Comparison of ENCODE assay signal across 8 mouse cellular contexts in genomic region chr5:137596601-137597261, GRCm38 (mm10). TPM values are rescaled to one million over a fixed set of nuclear protein-coding genes. Genes with fewer than 3 reads are reported as not detected.
DNase-seq lines count a peak whose midpoint lies in the region; ATAC-seq and TF ChIP-seq lines count a peak whose summit lies in the region.

No protein-coding gene starts in this region.

- H3K27me3 ChIP-seq in kidney, embryonic 16.5 days (ENCODE audit: insufficient read depth, low read length): no peaks in the 10 kb centered on the region
- H3K27me3 ChIP-seq in embryonic facial prominence, embryonic 11.5 days (ENCODE audit: control insufficient read depth, insufficient read depth, low read length): no peaks in the 10 kb centered on the region
- H3K27me3 ChIP-seq in limb, embryonic 14.5 days (ENCODE audit: control insufficient read depth, insufficient read depth, low read length): no peaks in the 10 kb centered on the region
- H3K27me3 ChIP-seq in neural tube, embryonic 13.5 days: no peaks in the 10 kb centered on the region

- peak overlapping the region; percentile 55 for H3K9ac ChIP-seq in kidney, embryonic 16.5 days (replicated peaks; ENCODE audit: low read length)
- H3K9ac ChIP-seq in embryonic facial prominence, embryonic 11.5 days (replicated peaks; ENCODE audit: low read length): no peak overlapping the region
- H3K9ac ChIP-seq in limb, embryonic 14.5 days (ENCODE audit: low read depth, low read length, severe bottlenecking): no peak overlapping the region
- H3K9ac ChIP-seq in neural tube, embryonic 13.5 days: 0 out of 2 replicates have a peak overlapping the region, but pooled peaks have one; percentile 1

- H3K27ac ChIP-seq in kidney, embryonic 16.5 days (ENCODE audit: low read length): peak overlapping the region; percentile 43; the same call in 1 of the 2 replicates
- no peak overlapping the region for H3K27ac ChIP-seq in embryonic facial prominence, embryonic 11.5 days (replicated peaks; ENCODE audit: low read depth, low read length)
- no peak overlapping the region for H3K27ac ChIP-seq in limb, embryonic 14.5 days (replicated peaks; ENCODE audit: low read depth, low read length)
- H3K27ac ChIP-seq in neural tube, embryonic 13.5 days (replicated peaks): no peak overlapping the region

- no peak for DNase-seq in kidney, adult 11 months
- DNase-seq in embryonic facial prominence, embryonic 11.5 days (ENCODE audit: low spot score): no peak
- DNase-seq in limb, embryonic 14.5 days (ENCODE audit: low spot score): no peak
- DNase-seq in adrenal gland, adult 8-10 months: no peak
- DNase-seq in frontal cortex, postnatal 25 days (ENCODE audit: low spot score in 2 of 2): no peak

- ATAC-seq in kidney, embryonic 16.5 days (ENCODE audit: low FRiP score, low TSS enrichment): no peak
- ATAC-seq in embryonic facial prominence, embryonic 11.5 days (replicated peaks; ENCODE audit: insufficient number of reproducible peaks, low FRiP score, low TSS enrichment, low read depth): no peak
- no peak for ATAC-seq in limb, embryonic 14.5 days (ENCODE audit: low FRiP score, low read depth)
- ATAC-seq in neural tube, embryonic 13.5 days (ENCODE audit: low read depth): no peak
- ATAC-seq in megakaryocyte-erythroid progenitor cell, adult 5-6 weeks (replicated peaks; ENCODE audit: low FRiP score, low TSS enrichment, poor library complexity, severe bottlenecking): no peak; the same call in 1 of the 2 replicates

- WGBS in kidney, embryonic 16.5 days: 34% methylated on average over 24 of the region's 30 CpGs
- 31% methylated on average over 30 of the region's 30 CpGs for WGBS in embryonic facial prominence, embryonic 11.5 days
- 40% methylated on average over 26 of the region's 30 CpGs for WGBS in limb, embryonic 14.5 days
- WGBS in neural tube, embryonic 13.5 days: 42% methylated on average over 30 of the region's 30 CpGs

- H3K4me2 ChIP-seq in kidney, embryonic 16.5 days (replicated peaks; ENCODE audit: low read depth, low read length): peak overlapping the region; percentile 45
- H3K4me2 ChIP-seq in embryonic facial prominence, embryonic 11.5 days (ENCODE audit: low read depth, low read length): peak overlapping the region; percentile 19; the same call in 1 of the 2 replicates
- no peak overlapping the region for H3K4me2 ChIP-seq in limb, embryonic 14.5 days (replicated peaks; ENCODE audit: low read depth, low read length, severe bottlenecking)
- H3K4me2 ChIP-seq in neural tube, embryonic 13.5 days: peak overlapping the region; percentile 39

- peaks cover 15% of the 10 kb centered on the region; the same call in 1 of the 2 replicates for H3K4me1 ChIP-seq in kidney, embryonic 16.5 days (ENCODE audit: insufficient read depth, low read length)
- no peaks in the 10 kb centered on the region for H3K4me1 ChIP-seq in embryonic facial prominence, embryonic 11.5 days (ENCODE audit: control insufficient read depth, insufficient read depth, low read length)
- H3K4me1 ChIP-seq in limb, embryonic 14.5 days (ENCODE audit: control insufficient read depth, insufficient read depth, low read length): peaks cover 11% of the 10 kb centered on the region; the same call in 1 of the 2 replicates
- H3K4me1 ChIP-seq in neural tube, embryonic 13.5 days (replicated peaks): peaks cover 23% of the 10 kb centered on the region

- H3K4me3 ChIP-seq in kidney, embryonic 16.5 days (ENCODE audit: low read length): peak overlapping the region; percentile 28
- no peak overlapping the region for H3K4me3 ChIP-seq in embryonic facial prominence, embryonic 11.5 days (ENCODE audit: low read depth, low read length)
- H3K4me3 ChIP-seq in limb, embryonic 14.5 days (replicated peaks; ENCODE audit: low read length): 0 out of 2 replicates have a peak overlapping the region, but pooled peaks have one; percentile 7
- H3K4me3 ChIP-seq in neural tube, embryonic 13.5 days: peak overlapping the region; percentile 15

- TF ChIP-seq POLR2A in limb, embryonic 14.5 days (IDR thresholded peaks at IDR 0.05; ENCODE audit: borderline replicate concordance, extremely low read depth, insufficient read depth, insufficient read length): no peak

- no peaks in the 10 kb centered on the region for H3K9me3 ChIP-seq in kidney, embryonic 16.5 days (ENCODE audit: low read length)
- no peaks in the 10 kb centered on the region for H3K9me3 ChIP-seq in embryonic facial prominence, embryonic 11.5 days (replicated peaks; ENCODE audit: control insufficient read depth, low read length)
- H3K9me3 ChIP-seq in limb, embryonic 14.5 days (ENCODE audit: control insufficient read depth, low read length): no peaks in the 10 kb centered on the region
- no peaks in the 10 kb centered on the region for H3K9me3 ChIP-seq in neural tube, embryonic 13.5 days

- no peaks in the 10 kb centered on the region for H3K36me3 ChIP-seq in kidney, embryonic 16.5 days (ENCODE audit: insufficient read depth, low read length)
- H3K36me3 ChIP-seq in embryonic facial prominence, embryonic 11.5 days (replicated peaks; ENCODE audit: control insufficient read depth, insufficient read depth, low read depth, low read length): no peaks in the 10 kb centered on the region
- 0 out of 2 replicates have a peak, but pooled peaks cover 9% of the 10 kb centered on the region for H3K36me3 ChIP-seq in limb, embryonic 14.5 days (ENCODE audit: control insufficient read depth, insufficient read depth, low read length)
- peaks cover 17% of the 10 kb centered on the region for H3K36me3 ChIP-seq in neural tube, embryonic 13.5 days

RNA-seq across cellular contexts. Expression of gene Mospd3, which starts 4.1 kb away (rescaled TPM):
- 25.2 and 28.6 TPM in 2 replicates for polyA plus RNA-seq in kidney, embryonic 16.5 days (2015; fragmentation: Nextera tagmentation; extraction: Ambion mirVana)
- polyA plus RNA-seq in embryonic facial prominence, embryonic 11.5 days (2014; fragmentation: Nextera tagmentation; extraction: Ambion mirVana): 17.4 and 19.4 TPM in 2 replicates
- polyA plus RNA-seq in limb, embryonic 14.5 days (2012; rRNA removed): 68.2 and 103 TPM in 2 replicates
- polyA plus RNA-seq in limb, embryonic 14.5 days (2014; fragmentation: Nextera tagmentation; extraction: Ambion mirVana): 49.4 and 52.5 TPM in 2 replicates
- 50.0 and 58.1 TPM in 2 replicates for polyA plus RNA-seq in neural tube, embryonic 13.5 days (2015; fragmentation: Nextera tagmentation; extraction: Ambion mirVana)
- total RNA-seq in adrenal gland, adult 8-10 months (2022): 10 to 100 TPM; 42.2 to 65.0 (median 52.4) TPM
- total RNA-seq in megakaryocyte-erythroid progenitor cell, adult 5-6 weeks (2014; fragmentation: Nextera tagmentation): 258 and 312 TPM in 2 replicates
- 15.8 and 18.8 TPM in 2 replicates for total RNA-seq in megakaryocyte-erythroid progenitor cell, adult 5-6 weeks (2017)

RNA-seq across cellular contexts. Expression of gene Pcolce, which starts 16.9 kb away (rescaled TPM):
- polyA plus RNA-seq in kidney, embryonic 16.5 days (2015; fragmentation: Nextera tagmentation; extraction: Ambion mirVana): 150 and 156 TPM in 2 replicates
- 133 and 142 TPM in 2 replicates for polyA plus RNA-seq in embryonic facial prominence, embryonic 11.5 days (2014; fragmentation: Nextera tagmentation; extraction: Ambion mirVana)
- polyA plus RNA-seq in limb, embryonic 14.5 days (2012; rRNA removed): 267 and 329 TPM in 2 replicates
- 223 and 227 TPM in 2 replicates for polyA plus RNA-seq in limb, embryonic 14.5 days (2014; fragmentation: Nextera tagmentation; extraction: Ambion mirVana)
- polyA plus RNA-seq in neural tube, embryonic 13.5 days (2015; fragmentation: Nextera tagmentation; extraction: Ambion mirVana): 40.6 and 42.7 TPM in 2 replicates
- 1,000 to 10,000 TPM; 1,036 to 1,320 (median 1,219) TPM for total RNA-seq in adrenal gland, adult 8-10 months (2022)
- 3.5 TPM in 1 of 2 replicates, not detected in the other for total RNA-seq in megakaryocyte-erythroid progenitor cell, adult 5-6 weeks (2014; fragmentation: Nextera tagmentation)
- 0.34 TPM in 1 of 2 replicates, not detected in the other for total RNA-seq in megakaryocyte-erythroid progenitor cell, adult 5-6 weeks (2017)

RNA-seq across cellular contexts. Expression of gene Tfr2, which starts 27.1 kb away (rescaled TPM):
- polyA plus RNA-seq in kidney, embryonic 16.5 days (2015; fragmentation: Nextera tagmentation; extraction: Ambion mirVana): 0.23 and 0.57 TPM in 2 replicates
- polyA plus RNA-seq in embryonic facial prominence, embryonic 11.5 days (2014; fragmentation: Nextera tagmentation; extraction: Ambion mirVana): 0.91 and 1.1 TPM in 2 replicates
- polyA plus RNA-seq in limb, embryonic 14.5 days (2012; rRNA removed): 1.6 and 2.1 TPM in 2 replicates
- polyA plus RNA-seq in limb, embryonic 14.5 days (2014; fragmentation: Nextera tagmentation; extraction: Ambion mirVana): 0.79 and 1.3 TPM in 2 replicates
- 3.0 and 3.2 TPM in 2 replicates for polyA plus RNA-seq in neural tube, embryonic 13.5 days (2015; fragmentation: Nextera tagmentation; extraction: Ambion mirVana)
- 1 to 10 TPM in 2 of 4 experiments, under 1 TPM in 2; 0.96 to 1.8 (median 1.1) TPM for total RNA-seq in adrenal gland, adult 8-10 months (2022)
- total RNA-seq in megakaryocyte-erythroid progenitor cell, adult 5-6 weeks (2014; fragmentation: Nextera tagmentation): 166 and 215 TPM in 2 replicates
- total RNA-seq in megakaryocyte-erythroid progenitor cell, adult 5-6 weeks (2017): 94.7 and 144 TPM in 2 replicates

RNA-seq across cellular contexts. Expression of gene Fbxo24, which starts 32.1 kb away (rescaled TPM):
- polyA plus RNA-seq in kidney, embryonic 16.5 days (2015; fragmentation: Nextera tagmentation; extraction: Ambion mirVana): 0.09 and 0.13 TPM in 2 replicates
- polyA plus RNA-seq in embryonic facial prominence, embryonic 11.5 days (2014; fragmentation: Nextera tagmentation; extraction: Ambion mirVana): 0.13 TPM in 1 of 2 replicates, not detected in the other
- 0.24 and 0.28 TPM in 2 replicates for polyA plus RNA-seq in limb, embryonic 14.5 days (2012; rRNA removed)
- polyA plus RNA-seq in limb, embryonic 14.5 days (2014; fragmentation: Nextera tagmentation; extraction: Ambion mirVana): 0.12 and 0.15 TPM in 2 replicates
- 0.17 and 0.20 TPM in 2 replicates for polyA plus RNA-seq in neural tube, embryonic 13.5 days (2015; fragmentation: Nextera tagmentation; extraction: Ambion mirVana)
- total RNA-seq in adrenal gland, adult 8-10 months (2022): 1 to 10 TPM in 3 of 4 experiments, under 1 TPM in 1; 0.90 to 5.5 (median 3.0) TPM
- total RNA-seq in megakaryocyte-erythroid progenitor cell, adult 5-6 weeks (2014; fragmentation: Nextera tagmentation): not detected in 2 replicates
- not detected in 2 replicates for total RNA-seq in megakaryocyte-erythroid progenitor cell, adult 5-6 weeks (2017)

RNA-seq across cellular contexts. Expression of gene Lrch4, which starts 32.2 kb away (rescaled TPM):
- polyA plus RNA-seq in kidney, embryonic 16.5 days (2015; fragmentation: Nextera tagmentation; extraction: Ambion mirVana): 39.5 and 51.8 TPM in 2 replicates
- polyA plus RNA-seq in embryonic facial prominence, embryonic 11.5 days (2014; fragmentation: Nextera tagmentation; extraction: Ambion mirVana): 28.4 and 30.0 TPM in 2 replicates
- polyA plus RNA-seq in limb, embryonic 14.5 days (2012; rRNA removed): 25.0 and 33.5 TPM in 2 replicates
- polyA plus RNA-seq in limb, embryonic 14.5 days (2014; fragmentation: Nextera tagmentation; extraction: Ambion mirVana): 36.7 and 37.1 TPM in 2 replicates
- 23.8 and 24.5 TPM in 2 replicates for polyA plus RNA-seq in neural tube, embryonic 13.5 days (2015; fragmentation: Nextera tagmentation; extraction: Ambion mirVana)
- 10 to 100 TPM; 25.1 to 35.9 (median 31.4) TPM for total RNA-seq in adrenal gland, adult 8-10 months (2022)
- 56.4 and 79.5 TPM in 2 replicates for total RNA-seq in megakaryocyte-erythroid progenitor cell, adult 5-6 weeks (2014; fragmentation: Nextera tagmentation)
- 13.9 and 14.7 TPM in 2 replicates for total RNA-seq in megakaryocyte-erythroid progenitor cell, adult 5-6 weeks (2017)

Comparison
In these comparisons a context has a peak if more than half of its experiments do, and no peak if none do; other contexts are left out.
1. H3K9ac ChIP-seq: peak in kidney, embryonic 16.5 days (single experiment) and neural tube, embryonic 13.5 days (single experiment); none in embryonic facial prominence, embryonic 11.5 days (single experiment) and limb, embryonic 14.5 days (single experiment).